Mouse (Mus musculus) embryonic fibroblast, embryonic 13.5 days (primary cell): ENCODE results near the gene Pprc1.

Experiments
- CTCF ChIP-seq: IDR thresholded peaks from 2 replicates; pipeline ENCODE4 v1.5.1; 2011; ENCODE audit warnings: mild to moderate bottlenecking, control low read depth, low read length, moderate library complexity, borderline replicate concordance; ENCODE audit not compliant: insufficient read depth
- POLR2A ChIP-seq: IDR thresholded peaks from 2 replicates; pipeline ENCODE4 v1.6.1; 2011; ENCODE audit warnings: low read depth, mild to moderate bottlenecking, control low read depth, low read length, moderate library complexity

DNA sequence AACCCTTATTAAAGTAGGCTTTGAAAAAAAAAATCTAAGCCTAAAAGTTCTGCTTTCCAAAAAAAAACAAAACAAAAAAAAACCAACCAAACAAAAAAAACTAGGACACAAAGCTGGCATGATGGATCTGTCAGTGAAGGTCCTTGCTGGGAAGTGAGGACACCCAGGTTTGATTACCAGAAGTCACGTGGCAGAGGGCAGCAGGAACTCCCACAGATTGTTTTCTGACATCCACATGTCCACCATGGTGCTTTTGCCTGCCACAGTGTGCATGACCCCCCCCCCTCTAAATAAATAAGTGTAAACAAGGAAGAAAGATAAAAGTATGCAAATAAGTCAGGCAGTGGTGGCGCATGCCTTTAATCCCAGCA, 59.5 kb downstream of the Pprc1 start:
- TF ChIP-seq CTCF, result no peak
- no peak for TF ChIP-seq POLR2A
